Mouse (Mus musculus) testis, adult 2 months (tissue): Measurements from ENCODE around the gene Lyrm1. TPM values are rescaled to one million over a fixed set of nuclear protein-coding genes. Genes with fewer than 3 reads are reported as not detected.

Source experiments
- H3K27ac ChIP-seq: fragments of 200-500 bp; 2 replicates; pipeline ENCODE4 v1.5.1; 2012; ENCODE audit warnings: low read depth, low read length; ENCODE audit not compliant: control insufficient read depth, insufficient read depth
- H3K27me3 ChIP-seq: fragments of 200-500 bp; 2 replicates; pipeline ENCODE4 v1.6.1; 2012; ENCODE audit warnings: mild to moderate bottlenecking, low read length, moderate library complexity; ENCODE audit not compliant: control insufficient read depth, insufficient read depth
- H3K36me3 ChIP-seq: fragments of 200-500 bp; 2 replicates; pipeline ENCODE4 v1.6.1; 2012; ENCODE audit warnings: mild to moderate bottlenecking, low read length; ENCODE audit not compliant: control insufficient read depth, insufficient read depth
- H3K4me1 ChIP-seq: fragments of 200-500 bp; 2 replicates; pipeline ENCODE4 v1.6.1; 2012; ENCODE audit warnings: low read length; ENCODE audit not compliant: control insufficient read depth, insufficient read depth
- H3K4me3 ChIP-seq: fragments of 200-500 bp; 2 replicates; pipeline ENCODE4 v1.5.1; 2012; ENCODE audit warnings: low read depth, mild to moderate bottlenecking, low read length, moderate library complexity, mixed read lengths; ENCODE audit not compliant: control insufficient read depth
- CTCF ChIP-seq: fragments of 200-500 bp; IDR thresholded peaks from 2 replicates; pipeline ENCODE4 v1.5.1; 2012; ENCODE audit warnings: low read depth, mild to moderate bottlenecking, inconsistent platforms, low read length, moderate library complexity; ENCODE audit not compliant: control insufficient read depth, insufficient read depth, insufficient replicate concordance
- POLR2A ChIP-seq: fragments of 200-500 bp; IDR thresholded peaks from 2 replicates; pipeline ENCODE4 v1.6.1; 2012; ENCODE audit warnings: low read depth, mild to moderate bottlenecking, inconsistent platforms, low read length, moderate library complexity; ENCODE audit not compliant: control insufficient read depth
- polyA plus RNA-seq: library from polyadenylated mRNA; depleted of rRNA; stranded (reverse); fragments of >200 nt; gene quantifications from 2 replicates; pipeline ENCODE4 v1.2.3, GENCODE M21; 2012

The Lyrm1 gene
- polyA plus RNA-seq, 1 experiment: 31.4 TPM

GRCm38 (mm10) chr7:119892198-119892597 lies 3.5 kb upstream of the Lyrm1 start:
- TF ChIP-seq POLR2A (no peak), CTCF (no peak)
- H3K27me3 ChIP-seq: no peaks in the 10 kb centered on the region
- no peak overlapping the region for H3K27ac ChIP-seq
- H3K4me3 ChIP-seq: no peak overlapping the region
- no peaks in the 10 kb centered on the region for H3K36me3 ChIP-seq
- no peaks in the 10 kb centered on the region for H3K4me1 ChIP-seq

DNA sequence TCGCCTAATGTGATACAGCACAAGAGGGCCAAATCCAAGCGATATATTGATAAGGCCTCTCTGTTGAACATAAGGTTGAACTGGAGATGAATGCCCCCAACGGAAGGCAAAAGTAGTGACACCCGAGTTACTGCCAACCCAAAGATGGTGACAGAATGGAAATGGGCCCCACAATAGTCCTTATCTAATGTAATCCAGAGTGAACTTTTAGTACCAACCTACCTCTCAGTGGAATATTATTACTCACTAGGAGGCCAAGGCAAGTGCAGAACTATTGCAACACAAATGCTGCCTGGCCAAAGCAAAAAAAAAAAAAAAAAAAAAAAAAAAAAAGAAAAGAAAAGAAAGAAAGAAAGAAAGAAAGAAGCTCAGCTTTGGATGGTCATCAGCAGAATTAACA lies 2.9 kb upstream of the Lyrm1 start:
- Histone ChIP-seq H3K27ac (no peak overlapping the region), H3K36me3 (no peaks in the 10 kb centered on the region), H3K27me3 (no peaks in the 10 kb centered on the region), H3K4me3 (no peak overlapping the region), H3K4me1 (no peaks in the 10 kb centered on the region)
- TF ChIP-seq CTCF (no peak), POLR2A (no peak)

- no peaks in the 10 kb centered on the region for H3K27me3 ChIP-seq
- no peaks in the 10 kb centered on the region for H3K36me3 ChIP-seq
- H3K4me1 ChIP-seq: no peaks in the 10 kb centered on the region
- TF ChIP-seq POLR2A (no peak), CTCF (no peak)
- peak overlapping the region; percentile 89 for H3K4me3 ChIP-seq
- peak overlapping the region; percentile 19 for H3K27ac ChIP-seq
These were observed 680 bp upstream of the Lyrm1 start for GRCm38 (mm10) chr7:119894818-119895544.

- no peaks in the 10 kb centered on the region for H3K4me1 ChIP-seq
- H3K4me3 ChIP-seq: peak overlapping the region; percentile 89
- H3K27ac ChIP-seq: peak overlapping the region; percentile 73
- TF ChIP-seq CTCF: no peak
- TF ChIP-seq POLR2A: no peak
- H3K36me3 ChIP-seq: no peaks in the 10 kb centered on the region
- H3K27me3 ChIP-seq: no peaks in the 10 kb centered on the region
These were observed 2.0 kb downstream of the Lyrm1 start for GRCm38 (mm10) chr7:119897521-119898109.

GRCm38 (mm10) chr7:119898247-119898856 lies 2.7 kb downstream of the Lyrm1 start:
- Histone ChIP-seq H3K27me3 (no peaks in the 10 kb centered on the region), H3K36me3 (no peaks in the 10 kb centered on the region), H3K4me3 (no peak overlapping the region), H3K27ac (no peak overlapping the region), H3K4me1 (no peaks in the 10 kb centered on the region)
- TF ChIP-seq CTCF (no peak), POLR2A (no peak)

GRCm38 (mm10) chr7:119899386-119900057 lies 3.9 kb downstream of the Lyrm1 start:
- Histone ChIP-seq H3K4me1 (no peaks in the 10 kb centered on the region), H3K27me3 (no peaks in the 10 kb centered on the region), H3K4me3 (no peak overlapping the region), H3K36me3 (no peaks in the 10 kb centered on the region), H3K27ac (no peak overlapping the region)
- TF ChIP-seq CTCF (no peak), POLR2A (no peak)
